Mouse (Mus musculus) liver (tissue): ENCODE measurements around the gene Nbr1.
"Not testable (repeated sequence)": the region's sequence is repeated elsewhere in the genome, so short reads cannot be mapped to it uniquely, and the experiment has no call there.

Experiments used
- DNase-seq: peaks from one replicate; pipeline ENCODE4 v3.0.0-alpha.2; 2020; ENCODE audit warnings: mixed read lengths

Gene Nbr1

GRCm38 (mm10) chr11:101626995-101627856 is 75.3 kb downstream of the Nbr1 start, which contains the start of gene Rdm1:
Gene Rdm1 (plus strand): TSS chr11:101627195.
- DNase-seq, result peak; percentile 90

GRCm38 (mm10) chr11:101627857-101628559 is 76.1 kb downstream of the Nbr1 start:
- peak; percentile 89 for DNase-seq

DNA sequence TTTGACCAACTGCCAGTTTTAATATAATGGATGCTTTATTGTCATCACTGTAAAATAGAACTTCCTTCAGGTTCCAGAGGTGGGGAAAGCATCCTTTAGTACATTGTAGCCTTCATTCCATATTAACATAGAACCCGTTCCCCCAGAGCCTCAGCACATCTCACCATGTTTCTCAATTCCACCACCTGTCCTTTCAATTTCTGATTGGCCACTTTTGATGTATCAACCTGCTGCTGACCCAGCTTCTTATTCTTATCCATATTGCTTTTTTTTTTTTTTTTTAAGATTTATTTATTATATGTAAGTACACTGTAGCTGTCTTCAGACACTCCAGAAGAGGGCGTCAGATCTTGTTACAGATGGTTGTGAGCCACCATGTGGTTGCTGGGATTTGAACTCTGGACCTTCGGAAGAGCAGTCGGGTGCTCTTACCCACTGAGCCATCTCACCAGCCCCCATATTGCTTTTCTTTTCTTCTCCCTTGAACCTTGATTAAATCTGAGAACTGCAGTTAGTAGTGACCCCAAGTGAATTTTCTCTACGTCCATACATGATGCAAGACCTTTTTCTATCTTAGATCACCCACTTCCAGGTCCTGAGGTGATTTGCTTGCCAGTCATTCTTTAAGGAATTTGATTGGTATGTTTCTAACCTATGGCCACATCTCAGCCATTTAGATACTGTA is 76.9 kb downstream of the Nbr1 start:
- DNase-seq, result not testable (repeated sequence)
